Mouse (Mus musculus) adrenal gland, adult 8-10 months (tissue): ENCODE results near the gene Cysrt1. TPM values are rescaled to one million over a fixed set of nuclear protein-coding genes. Genes with fewer than 3 reads are reported as not detected.

Source experiments
- DNase-seq: peaks from one replicate; pipeline ENCODE4 v3.0.0; 2022
- total RNA-seq, 4 experiments: library from RNA; stranded (reverse); gene quantifications; 2 replicates each; pipeline ENCODE4 v1.2.4; 2022

The Cysrt1 gene
- total RNA-seq, 4 experiments from 2014 or later = not detected

DNA sequence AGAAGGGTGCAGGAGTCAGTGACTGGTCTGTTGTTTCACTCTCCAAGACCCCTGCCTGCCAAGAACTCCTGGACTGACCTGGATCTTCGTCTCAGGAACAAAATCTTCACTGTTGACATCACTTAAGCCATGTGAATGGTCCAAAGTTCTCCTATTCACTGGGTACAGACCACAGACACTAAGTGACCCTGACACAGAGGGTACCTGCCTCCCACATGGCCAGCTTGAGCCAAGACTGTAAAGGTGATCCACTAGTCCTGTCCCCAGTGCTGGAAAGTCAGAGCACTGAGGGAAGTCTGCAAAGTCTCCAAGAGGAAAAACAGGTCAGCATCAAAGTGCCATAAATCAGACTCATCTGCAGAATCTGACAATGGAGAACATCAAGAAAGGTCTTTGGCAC lies 34.7 kb downstream of the Cysrt1 start:
- no peak for DNase-seq

GRCm38 (mm10) chr2:25203631-25204214 lies 38.5 kb downstream of the Cysrt1 start:
- no peak for DNase-seq

DNA sequence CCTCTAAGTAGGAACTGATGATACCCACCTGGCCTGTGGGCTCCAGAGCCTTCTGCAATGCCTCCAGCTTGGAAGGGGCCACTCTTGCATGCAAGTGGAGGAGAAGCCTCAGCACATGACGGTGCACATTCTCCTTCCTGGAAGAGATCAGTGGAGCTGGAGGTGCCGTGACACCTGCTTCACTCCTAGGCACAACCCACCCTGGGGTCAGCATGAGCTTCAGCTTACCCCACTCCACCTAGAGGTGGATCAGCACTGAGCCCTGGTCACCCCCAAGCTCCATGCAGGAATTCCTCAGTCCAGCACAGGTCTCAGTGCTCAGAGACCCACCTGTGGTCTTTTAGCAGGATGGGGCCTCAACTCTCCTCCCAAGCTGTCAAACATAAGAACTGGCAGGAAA lies 41.6 kb downstream of the Cysrt1 start:
- DNase-seq = no peak

DNA sequence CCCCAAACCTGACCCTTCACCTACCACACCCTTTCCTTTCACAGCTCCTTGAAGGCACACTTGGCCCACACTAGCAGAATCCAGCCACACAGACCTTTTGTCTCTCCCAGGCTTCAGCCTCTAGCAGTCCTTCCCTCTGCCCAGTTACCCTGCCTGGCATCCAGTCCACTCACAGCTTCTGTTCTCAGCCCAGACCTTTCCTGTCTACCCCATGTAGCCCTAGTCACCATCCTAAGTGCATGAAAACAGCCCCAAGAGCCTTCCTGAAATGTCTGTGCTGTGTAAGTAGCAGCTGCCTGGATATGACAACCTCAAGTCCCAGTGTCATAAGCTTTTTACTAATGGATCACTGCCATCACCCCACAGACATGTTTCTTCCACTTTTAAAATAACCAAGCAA lies 44.3 kb downstream of the Cysrt1 start:
- no peak for DNase-seq

DNA sequence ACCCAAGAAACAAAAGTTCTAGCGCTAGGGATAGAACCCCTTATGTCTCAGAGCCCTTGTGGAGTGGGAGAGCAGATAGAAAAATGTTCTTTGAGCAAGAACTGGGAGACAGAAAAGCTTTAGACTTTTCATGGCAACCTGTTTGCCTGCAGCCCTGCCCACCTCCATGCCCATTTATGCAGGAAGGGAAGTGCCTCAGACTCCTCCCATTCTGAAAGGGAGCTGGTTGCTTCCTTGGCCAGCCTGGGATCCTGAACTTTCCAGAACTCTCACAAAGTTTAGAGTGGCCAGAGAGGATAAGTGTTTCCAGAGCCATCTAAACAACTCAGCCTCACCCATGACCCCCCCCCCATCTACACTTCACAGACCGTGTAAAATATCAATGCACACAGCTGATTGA lies 45.1 kb downstream of the Cysrt1 start:
- DNase-seq = no peak

GRCm38 (mm10) chr2:25196172-25196954 lies 45.9 kb downstream of the Cysrt1 start, which contains the start of gene Tor4a:
Tor4a (minus strand) TSS chr2:25196886.
- DNase-seq = peak; percentile 91

DNA sequence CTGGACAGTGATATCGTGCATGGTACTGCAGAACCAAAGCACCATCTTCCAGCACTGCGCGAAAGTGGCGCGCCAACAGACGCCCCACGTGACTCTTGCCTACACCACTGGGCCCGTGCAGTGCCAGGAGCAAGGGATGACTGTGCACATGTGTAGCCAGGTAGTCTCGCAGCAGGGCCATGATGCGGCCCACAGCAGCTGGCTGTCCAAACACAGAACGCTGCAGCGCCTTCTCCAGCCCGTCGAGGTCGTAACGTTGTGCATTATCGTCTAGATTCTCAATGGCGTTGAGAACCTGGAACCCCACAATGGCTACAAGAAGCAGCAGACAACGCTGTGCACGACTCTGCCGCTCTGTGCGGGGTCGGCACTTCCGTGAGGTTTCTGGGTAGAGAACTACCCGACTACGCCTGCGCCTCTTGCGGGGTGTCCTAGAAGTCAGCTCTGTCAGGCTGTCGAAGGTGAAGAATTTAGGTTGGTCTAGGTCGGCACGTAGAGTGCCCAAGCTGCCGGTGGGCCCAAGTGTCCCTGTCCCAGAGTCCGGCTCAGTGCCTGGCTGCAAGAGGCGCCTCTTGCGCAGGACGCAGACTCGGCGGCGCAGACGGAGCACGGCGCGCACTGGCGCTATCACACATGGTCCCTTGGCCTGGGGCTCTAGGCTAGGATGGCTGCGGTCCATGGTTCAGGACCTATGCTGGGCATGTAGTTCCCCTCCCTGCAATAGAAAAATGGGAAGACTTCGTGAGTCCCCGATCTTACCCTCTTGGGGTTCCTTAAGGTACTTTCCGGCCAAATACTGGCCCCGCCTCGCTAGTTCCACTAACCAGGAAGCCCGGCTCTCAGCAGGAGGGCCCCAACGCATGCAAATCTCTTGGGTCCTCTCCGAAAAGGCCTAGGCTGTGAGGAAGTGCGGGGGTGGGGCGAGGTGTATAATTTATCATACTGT lies 46.8 kb downstream of the Cysrt1 start:
- peak; percentile 79 for DNase-seq

DNA sequence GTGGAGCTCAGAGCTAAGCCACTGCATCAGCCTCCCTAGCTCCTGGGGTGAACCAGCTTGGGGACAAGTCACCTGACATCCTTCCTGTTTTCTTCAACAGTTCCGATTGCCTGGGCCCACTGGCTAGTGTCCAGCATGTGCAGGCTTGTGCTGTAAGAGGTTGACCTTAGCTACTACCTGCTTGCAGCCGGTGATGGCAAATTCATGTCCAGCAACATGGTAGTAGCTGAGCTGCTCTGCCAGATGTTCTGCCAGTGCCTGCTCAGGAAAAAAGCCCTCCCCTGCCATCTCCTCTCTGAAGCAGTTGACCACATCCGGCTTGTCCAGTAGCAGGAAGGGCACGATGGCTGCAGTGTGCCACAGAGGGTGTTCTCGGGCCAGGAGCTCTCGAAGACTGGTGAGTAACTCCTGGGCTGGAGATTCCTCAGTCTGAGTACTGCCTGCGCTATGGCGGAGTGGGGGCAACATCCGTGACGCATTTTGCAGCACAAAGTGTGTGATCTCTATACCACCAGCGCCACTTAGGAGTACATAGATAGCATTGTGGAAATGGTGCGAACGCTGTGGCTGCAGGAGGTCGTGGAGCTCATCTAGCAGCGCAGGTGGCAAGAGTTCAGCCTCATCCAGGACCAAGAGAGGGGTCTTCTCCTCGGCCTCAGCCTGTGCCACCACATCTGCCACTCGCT lies 47.6 kb downstream of the Cysrt1 start:
- no peak for DNase-seq

DNA sequence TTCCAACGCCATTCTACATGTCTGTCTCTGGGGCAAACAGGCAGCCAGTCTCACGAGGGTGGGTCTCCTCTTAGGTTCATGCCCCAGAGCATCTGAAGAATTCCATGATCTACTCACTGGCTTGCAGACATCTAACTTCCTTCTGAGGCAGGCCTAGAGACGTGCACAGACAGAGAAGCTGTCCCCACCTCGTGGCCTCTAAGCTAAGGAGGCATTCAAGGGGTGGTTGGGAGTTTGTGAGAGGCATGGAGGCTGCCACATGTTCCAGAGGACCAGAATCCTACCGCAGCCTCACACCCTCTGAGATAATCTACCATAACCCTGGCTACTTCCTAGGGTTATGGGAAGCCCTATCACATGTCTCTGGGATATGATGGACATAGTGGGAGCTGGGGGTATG lies 48.2 kb downstream of the Cysrt1 start:
- no peak for DNase-seq

GRCm38 (mm10) chr2:25193330-25193770 lies 48.9 kb downstream of the Cysrt1 start:
- DNase-seq = peak; percentile 76

Other genes starting within 250 kb of the Cysrt1 start
- gene Nsmf, start 188.1 kb downstream of the Cysrt1 start, total RNA-seq = 10 to 100 TPM; 41.6 to 84.4 (median 63.1) TPM
- under 1 TPM in 1 of 4 experiments, not detected in 3; 0.27 TPM for gene Entpd8, start 162.1 kb downstream of the Cysrt1 start, total RNA-seq
- gene Noxa1, start 147.3 kb downstream of the Cysrt1 start, total RNA-seq = not detected
- gene Nrarp, start 61.7 kb downstream of the Cysrt1 start, total RNA-seq = 1 to 10 TPM; 2.4 to 3.5 (median 2.7) TPM
- 10 to 100 TPM; 27.4 to 35.0 (median 31.7) TPM for gene Tor4a, start 45.6 kb downstream of the Cysrt1 start, total RNA-seq
- gene Nelfb, start 31.0 kb downstream of the Cysrt1 start, total RNA-seq = 10 to 100 TPM; 59.6 to 74.9 (median 68.6) TPM
- not detected for gene Stpg3, start 27.8 kb downstream of the Cysrt1 start, total RNA-seq
- gene Fam166a, start 23.7 kb downstream of the Cysrt1 start, total RNA-seq = under 1 TPM in 1 of 4 experiments, not detected in 3; 0.27 TPM
- gene Tubb4b, start 17.8 kb downstream of the Cysrt1 start, total RNA-seq = 100 to 1,000 TPM; 150 to 307 (median 222) TPM
- gene Slc34a3, start 8.1 kb downstream of the Cysrt1 start, total RNA-seq = not detected
- not detected for gene Rnf224, start 5.7 kb downstream of the Cysrt1 start, total RNA-seq
- 10 to 100 TPM; 10.3 to 18.0 (median 12.3) TPM for gene Rnf208, start 197 bp downstream of the Cysrt1 start, total RNA-seq
- 1 to 10 TPM; 2.2 to 8.9 (median 6.1) TPM for gene AL732309.1, start 4.4 kb upstream of the Cysrt1 start, total RNA-seq
- gene Tmem203, start 13.0 kb upstream of the Cysrt1 start, total RNA-seq = 10 to 100 TPM; 28.4 to 43.0 (median 31.5) TPM
- gene Tprn, start 20.2 kb upstream of the Cysrt1 start, total RNA-seq = 10 to 100 TPM; 10.3 to 14.5 (median 11.1) TPM
- 10 to 100 TPM; 44.4 to 48.7 (median 47.0) TPM for gene Ssna1, start 30.0 kb upstream of the Cysrt1 start, total RNA-seq
- 100 to 1,000 TPM in 3 of 4 experiments, 10 to 100 TPM in 1; 94.6 to 118 (median 102) TPM for gene Anapc2, start 30.0 kb upstream of the Cysrt1 start, total RNA-seq
- gene Tmem210, start 45.7 kb upstream of the Cysrt1 start, total RNA-seq = not detected
- gene Lrrc26, start 47.5 kb upstream of the Cysrt1 start, total RNA-seq = not detected
- 10 to 100 TPM; 13.0 to 21.3 (median 17.8) TPM for gene Grin1, start 76.7 kb upstream of the Cysrt1 start, total RNA-seq
- 10 to 100 TPM; 66.5 to 71.9 (median 67.6) TPM for gene Man1b1, start 89.9 kb upstream of the Cysrt1 start, total RNA-seq
- gene Dpp7, start 113.9 kb upstream of the Cysrt1 start, total RNA-seq = 10 to 100 TPM; 39.8 to 59.1 (median 45.7) TPM
- gene Uap1l1, start 123.2 kb upstream of the Cysrt1 start, total RNA-seq = 10 to 100 TPM; 29.5 to 48.3 (median 31.5) TPM
- under 1 TPM in 3 of 4 experiments, not detected in 1; 0.31 to 0.71 (median 0.61) TPM for gene Sapcd2, start 129.9 kb upstream of the Cysrt1 start, total RNA-seq
- 1 to 10 TPM; 3.1 to 9.7 (median 5.1) TPM for gene Entpd2, start 153.4 kb upstream of the Cysrt1 start, total RNA-seq
- 100 to 1,000 TPM; 148 to 171 (median 163) TPM for gene Npdc1, start 156.9 kb upstream of the Cysrt1 start, total RNA-seq
- under 1 TPM in 1 of 4 experiments, not detected in 3; 0.13 TPM for gene Fut7, start 180.8 kb upstream of the Cysrt1 start, total RNA-seq
- gene Abca2, start 186.3 kb upstream of the Cysrt1 start, total RNA-seq = 10 to 100 TPM; 48.9 to 73.0 (median 57.5) TPM
- gene Clic3, start 214.4 kb upstream of the Cysrt1 start, total RNA-seq = not detected
- 10 to 100 TPM; 32.4 to 68.2 (median 43.4) TPM for gene Paxx, start 218.6 kb upstream of the Cysrt1 start, total RNA-seq
- 10 to 100 TPM in 1 of 4 experiments, 1 to 10 TPM in 3; 3.2 to 10.5 (median 4.4) TPM for gene Ptgds, start 227.6 kb upstream of the Cysrt1 start, total RNA-seq